9 mouse cellular contexts compared by ENCODE assay signal in genomic region chr6:106804904-106805303, GRCm38 (mm10). TPM values are rescaled to one million over a fixed set of nuclear protein-coding genes. Genes with fewer than 3 reads are reported as not detected.
A peak's percentile ranks its signal among the peaks of the same experiment; 100 is the strongest.
DNase-seq lines count a peak whose midpoint lies in the region; ATAC-seq and TF ChIP-seq lines count a peak whose summit lies in the region.
"Had no signal": no experiment of that assay in that cellular context is flagged by ENCODE, and none has a peak within 500 bp of the region (broad histone marks: within the 10 kb centered on the region; RNA-seq: fewer than 3 reads in every experiment).

No protein-coding gene starts in this region.

- no peak overlapping the region for H3K4me3 ChIP-seq in embryonic facial prominence, embryonic 11.5 days (ENCODE audit: low read depth, low read length)
- H3K4me3 ChIP-seq in lung, postnatal 0 days (ENCODE audit: low read depth, low read length), result no peak overlapping the region
- H3K4me3 ChIP-seq: embryonic facial prominence, embryonic 12.5 days had no signal

- DNase-seq in layer of hippocampus, adult 11-12 months (ENCODE audit: low spot score), result peak; percentile 41
- DNase-seq in layer of hippocampus, postnatal 25 days (ENCODE audit: extremely low spot score in 1 of 2, low spot score in 1 of 2), result no peak
- DNase-seq in adipocyte (ENCODE audit: low spot score), result peak; percentile 80
- peak; percentile 43 for DNase-seq in embryonic facial prominence, embryonic 11.5 days (ENCODE audit: low spot score)
- DNase-seq in kidney, adult 18-20 months, result peak; percentile 21
- peak; percentile 85 for DNase-seq in lung, postnatal 0 days (ENCODE audit: low spot score)
- DNase-seq in telencephalon, adult 2 months (ENCODE audit: low read depth, low spot score), result peak; percentile 21
- no peak for DNase-seq in ovary, postnatal 14 days (ENCODE audit: low spot score)

- ATAC-seq in embryonic facial prominence, embryonic 11.5 days (replicated peaks; ENCODE audit: insufficient number of reproducible peaks, low FRiP score, low TSS enrichment, low read depth), result no peak; the same call in 1 of the 2 replicates
- peak; percentile 75 for ATAC-seq in lung, postnatal 0 days

- no peak overlapping the region for H3K4me2 ChIP-seq in embryonic facial prominence, embryonic 11.5 days (ENCODE audit: low read depth, low read length)
- H3K4me2 ChIP-seq in lung, postnatal 0 days (replicated peaks; ENCODE audit: low read depth, low read length), result no peak overlapping the region
- H3K4me2 ChIP-seq: embryonic facial prominence, embryonic 12.5 days had no signal

- no peaks in the 10 kb centered on the region; the same call in 1 of the 2 replicates for H3K4me1 ChIP-seq in embryonic facial prominence, embryonic 11.5 days (ENCODE audit: control insufficient read depth, insufficient read depth, low read length)
- no peaks in the 10 kb centered on the region for H3K4me1 ChIP-seq in lung, postnatal 0 days (ENCODE audit: insufficient read depth, low read depth, low read length)
- H3K4me1 ChIP-seq: embryonic facial prominence, embryonic 12.5 days had no signal

- WGBS in embryonic facial prominence, embryonic 11.5 days, result 44% methylated on average over 2 of the region's 2 CpGs
- WGBS in lung, postnatal 0 days, result 25% methylated on average over 2 of the region's 2 CpGs

- TF ChIP-seq CTCF in lung, postnatal 0 days (IDR thresholded peaks at IDR 0.05), result peak; percentile 66

- no peak overlapping the region for H3K9ac ChIP-seq in embryonic facial prominence, embryonic 11.5 days (replicated peaks; ENCODE audit: low read length)
- H3K9ac ChIP-seq in lung, postnatal 0 days (replicated peaks; ENCODE audit: low read depth), result no peak overlapping the region
- H3K9ac ChIP-seq: embryonic facial prominence, embryonic 12.5 days had no signal

- 0 out of 2 replicates have a peak, but pooled peaks have one; percentile 9 for TF ChIP-seq EP300 in lung, postnatal 0 days (IDR thresholded peaks at IDR 0.05)

- no peaks in the 10 kb centered on the region for H3K9me3 ChIP-seq in embryonic facial prominence, embryonic 11.5 days (replicated peaks; ENCODE audit: control insufficient read depth, low read length)
- H3K9me3 ChIP-seq in lung, postnatal 0 days (ENCODE audit: low read length), result no peaks in the 10 kb centered on the region
- H3K9me3 ChIP-seq: embryonic facial prominence, embryonic 12.5 days had no signal

- H3K27ac ChIP-seq in embryonic facial prominence, embryonic 11.5 days (replicated peaks; ENCODE audit: low read depth, low read length), result no peak overlapping the region
- no peak overlapping the region for H3K27ac ChIP-seq in lung, postnatal 0 days (ENCODE audit: low read length)
- H3K27ac ChIP-seq: embryonic facial prominence, embryonic 12.5 days had no signal

- no peaks in the 10 kb centered on the region for H3K36me3 ChIP-seq in embryonic facial prominence, embryonic 11.5 days (replicated peaks; ENCODE audit: control insufficient read depth, insufficient read depth, low read depth, low read length)
- no peaks in the 10 kb centered on the region for H3K36me3 ChIP-seq in lung, postnatal 0 days (ENCODE audit: insufficient read depth, low read length)
- H3K36me3 ChIP-seq: embryonic facial prominence, embryonic 12.5 days had no signal

- no peaks in the 10 kb centered on the region for H3K27me3 ChIP-seq in embryonic facial prominence, embryonic 11.5 days (ENCODE audit: control insufficient read depth, insufficient read depth, low read length)
- no peaks in the 10 kb centered on the region for H3K27me3 ChIP-seq in lung, postnatal 0 days (replicated peaks; ENCODE audit: insufficient read depth, low read length)
- H3K27me3 ChIP-seq: embryonic facial prominence, embryonic 12.5 days had no signal

RNA-seq across cellular contexts. Expression of gene Crbn, which starts 5.0 kb away (rescaled TPM):
- total RNA-seq in layer of hippocampus, postnatal 25 days (2021), result 100 to 1,000 TPM in 1 of 2 experiments, 10 to 100 TPM in 1; 97.4 to 111 TPM
- polyA plus RNA-seq in embryonic facial prominence, embryonic 11.5 days (2014; fragmentation: Nextera tagmentation; extraction: Ambion mirVana), result 55.6 and 57.3 TPM in 2 replicates
- polyA plus RNA-seq in lung, postnatal 0 days (2015; fragmentation: Nextera tagmentation; extraction: Ambion mirVana), result 35.6 and 36.0 TPM in 2 replicates

RNA-seq across cellular contexts. Expression of gene Trnt1, which starts 36.0 kb away (rescaled TPM):
- 10 to 100 TPM; 48.0 to 51.7 TPM for total RNA-seq in layer of hippocampus, postnatal 25 days (2021)
- 79.2 and 91.4 TPM in 2 replicates for polyA plus RNA-seq in embryonic facial prominence, embryonic 11.5 days (2014; fragmentation: Nextera tagmentation; extraction: Ambion mirVana)
- 35.8 and 36.1 TPM in 2 replicates for polyA plus RNA-seq in lung, postnatal 0 days (2015; fragmentation: Nextera tagmentation; extraction: Ambion mirVana)

RNA-seq across cellular contexts. Expression of gene Il5ra, which starts 56.1 kb away (rescaled TPM):
- total RNA-seq in layer of hippocampus, postnatal 25 days (2021), result not detected
- 0.13 TPM in 1 of 2 replicates, not detected in the other for polyA plus RNA-seq in embryonic facial prominence, embryonic 11.5 days (2014; fragmentation: Nextera tagmentation; extraction: Ambion mirVana)
- polyA plus RNA-seq in lung, postnatal 0 days (2015; fragmentation: Nextera tagmentation; extraction: Ambion mirVana), result 0.07 TPM in 1 of 2 replicates, not detected in the other
- polyA plus RNA-seq: embryonic facial prominence, embryonic 12.5 days had no signal

Comparison
In these comparisons a context has a peak if more than half of its experiments do, and no peak if none do; other contexts are left out.
1. DNase-seq: peak in layer of hippocampus, adult 11-12 months (single experiment), adipocyte (single experiment), embryonic facial prominence, embryonic 11.5 days (single experiment), kidney, adult 18-20 months (single experiment), lung, postnatal 0 days (single experiment) and telencephalon, adult 2 months (single experiment); none in layer of hippocampus, postnatal 25 days (0 of 2) and ovary, postnatal 14 days (single experiment).